Mouse (Mus musculus) midbrain, embryonic 15.5 days (tissue): ENCODE measurements at regions not wholly inside any gene's neighbourhood (a gene's known extent, or its start where the extent isn't known, plus 50 kb on each side); places are given as distances from the start of the nearest gene placed in this dataset.

Source experiments
- ATAC-seq: fragments of 200-750 bp; cut with Nextera tagmentation; replicated peaks from 2 replicates; pipeline ENCODE4 v1.8.0; 2017; ENCODE audit warnings: moderate TSS enrichment
- H3K27ac ChIP-seq: fragments of 300-500 bp; sonication (generic); 2 replicates; pipeline ENCODE4 v1.5.1; 2015; ENCODE audit warnings: mild to moderate bottlenecking, inconsistent platforms
- H3K27me3 ChIP-seq: fragments of 300-500 bp; sonication (generic); replicated peaks from 2 replicates; pipeline ENCODE4 v1.6.1; 2015; ENCODE audit warnings: inconsistent platforms
- H3K36me3 ChIP-seq: fragments of 300-500 bp; sonication (generic); replicated peaks from 2 replicates; pipeline ENCODE4 v1.6.1; 2015; ENCODE audit warnings: inconsistent platforms
- H3K4me1 ChIP-seq: fragments of 300-500 bp; sonication (generic); 2 replicates; pipeline ENCODE4 v1.6.1; 2015; ENCODE audit warnings: inconsistent platforms
- H3K4me2 ChIP-seq: fragments of 300-500 bp; sonication (generic); 2 replicates; pipeline ENCODE4 v1.6.1; 2015; ENCODE audit warnings: inconsistent platforms, mild to moderate bottlenecking, moderate library complexity
- H3K4me3 ChIP-seq: fragments of 300-500 bp; sonication (generic); 2 replicates; pipeline ENCODE4 v1.5.1; 2015; ENCODE audit warnings: mild to moderate bottlenecking, inconsistent platforms
- H3K9ac ChIP-seq: fragments of 300-500 bp; sonication (generic); 2 replicates; pipeline ENCODE4 v1.6.1; 2015; ENCODE audit warnings: mild to moderate bottlenecking, inconsistent platforms
- H3K9me3 ChIP-seq: fragments of 300-500 bp; sonication (generic); 2 replicates; pipeline ENCODE4 v1.6.1; 2016; ENCODE audit warnings: inconsistent platforms
- WGBS: fragments of 180-500 bp; shearing (Covaris S2); methylation state at CpG from one replicate; pipeline ENCODE4 v1.1.7; 2015; ENCODE audit warnings: mixed read lengths; 5-methylcytosine and 5-hydroxymethylcytosine counted together

DNA sequence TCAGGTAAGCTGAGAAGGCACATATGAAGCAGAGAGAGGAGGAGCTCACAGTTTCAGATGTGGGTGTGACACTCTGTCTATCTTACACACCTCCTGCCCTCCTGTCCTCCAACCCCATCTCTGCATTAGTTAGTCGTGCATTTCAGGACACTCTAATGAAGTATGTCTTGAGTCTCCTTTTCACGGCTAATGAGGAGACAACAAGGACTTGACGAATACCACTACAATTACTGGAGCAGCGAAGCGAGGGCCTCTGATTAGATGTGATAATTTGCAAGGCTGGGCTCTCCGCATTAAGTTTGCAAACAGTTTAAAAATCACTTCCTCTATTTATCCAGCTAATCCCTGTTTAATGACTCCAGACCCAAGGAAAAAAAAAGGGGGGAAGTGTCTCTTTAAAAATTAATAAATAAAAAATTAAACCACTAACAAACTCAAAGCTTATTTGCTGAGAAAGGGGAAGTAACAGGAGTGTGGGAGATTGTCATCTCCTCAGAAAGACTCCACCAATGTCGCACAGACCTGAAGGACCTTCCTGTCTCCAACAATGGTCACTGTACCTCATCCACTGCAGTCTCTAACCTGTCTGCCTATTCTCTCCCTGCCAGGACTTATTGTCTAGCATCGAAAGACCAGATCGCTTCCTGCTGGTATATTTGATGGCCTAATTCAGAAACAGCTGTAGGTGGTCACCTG is 157.5 kb upstream of the Zmiz1 start:
- Histone ChIP-seq H3K9me3 (no peaks in the 10 kb centered on the region), H3K4me2 (peak overlapping the region; percentile 14; the same call in 1 of the 2 replicates), H3K27me3 (no peaks in the 10 kb centered on the region), H3K4me1 (peaks cover 23% of the 10 kb centered on the region), H3K27ac (0 out of 2 replicates have a peak overlapping the region, but pooled peaks have one; percentile 21), H3K4me3 (0 out of 2 replicates have a peak overlapping the region, but pooled peaks have one; percentile 6), H3K36me3 (no peaks in the 10 kb centered on the region), H3K9ac (no peak overlapping the region)
- 30% methylated on average over 9 of the region's 9 CpGs for WGBS
- no peak for ATAC-seq

- no peak overlapping the region for H3K4me3 ChIP-seq
- no peak overlapping the region for H3K9ac ChIP-seq
- 7% methylated on average over 9 of the region's 9 CpGs for WGBS
- H3K4me1 ChIP-seq, result peaks cover 23% of the 10 kb centered on the region
- H3K36me3 ChIP-seq, result no peaks in the 10 kb centered on the region
- peak; percentile 38; the same call in 1 of the 2 replicates for ATAC-seq
- peak overlapping the region; percentile 29 for H3K27ac ChIP-seq
- no peaks in the 10 kb centered on the region for H3K9me3 ChIP-seq
- H3K27me3 ChIP-seq, result no peaks in the 10 kb centered on the region
- H3K4me2 ChIP-seq, result no peak overlapping the region
Observed at GRCm38 (mm10) chr14:25304391-25304851, 154.6 kb upstream of the Zmiz1 start.

DNA sequence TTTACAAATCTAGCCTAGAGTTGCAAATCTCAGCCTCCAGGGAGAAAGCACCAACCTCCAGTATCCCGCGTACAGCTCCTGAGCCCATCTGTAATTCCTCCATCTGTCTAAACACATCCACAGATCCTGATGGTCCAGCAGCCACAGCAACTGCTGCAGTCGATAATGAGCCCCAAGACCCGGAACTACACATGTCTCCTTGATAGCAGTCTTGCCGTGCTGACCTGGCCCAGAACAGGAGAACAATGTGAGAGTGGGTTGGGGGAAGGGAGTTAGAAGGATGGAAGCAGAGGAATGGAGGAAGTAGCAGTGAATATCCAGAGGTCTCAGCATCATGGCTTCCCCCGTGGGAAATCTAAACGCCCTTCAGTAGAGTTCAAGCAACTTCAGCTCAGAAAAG is 152.8 kb upstream of the Zmiz1 start:
- Histone ChIP-seq H3K27ac (no peak overlapping the region), H3K4me2 (no peak overlapping the region), H3K9ac (no peak overlapping the region), H3K36me3 (no peaks in the 10 kb centered on the region), H3K27me3 (no peaks in the 10 kb centered on the region), H3K4me1 (peaks cover 23% of the 10 kb centered on the region), H3K9me3 (no peaks in the 10 kb centered on the region), H3K4me3 (no peak overlapping the region)
- WGBS, result 65% methylated on average over 7 of the region's 7 CpGs
- no peak for ATAC-seq

GRCm38 (mm10) chr14:25306961-25307654 is 151.9 kb upstream of the Zmiz1 start:
- peaks cover 19% of the 10 kb centered on the region for H3K4me1 ChIP-seq
- H3K4me3 ChIP-seq, result no peak overlapping the region
- no peak for ATAC-seq
- H3K4me2 ChIP-seq, result no peak overlapping the region
- 77% methylated on average over 3 of the region's 3 CpGs for WGBS
- no peaks in the 10 kb centered on the region for H3K36me3 ChIP-seq
- H3K27me3 ChIP-seq, result no peaks in the 10 kb centered on the region
- no peaks in the 10 kb centered on the region for H3K9me3 ChIP-seq
- no peak overlapping the region for H3K27ac ChIP-seq
- H3K9ac ChIP-seq, result no peak overlapping the region

GRCm38 (mm10) chr14:25308051-25308450 is 150.9 kb upstream of the Zmiz1 start:
- 73% methylated on average over 3 of the region's 3 CpGs for WGBS
- Histone ChIP-seq H3K27ac (no peak overlapping the region), H3K4me2 (no peak overlapping the region), H3K36me3 (no peaks in the 10 kb centered on the region), H3K9me3 (no peaks in the 10 kb centered on the region), H3K9ac (no peak overlapping the region), H3K4me1 (peaks cover 22% of the 10 kb centered on the region), H3K27me3 (no peaks in the 10 kb centered on the region), H3K4me3 (no peak overlapping the region)
- no peak for ATAC-seq

GRCm38 (mm10) chr14:25310671-25311151 is 148.3 kb upstream of the Zmiz1 start:
- no peak overlapping the region for H3K4me2 ChIP-seq
- H3K4me1 ChIP-seq, result peaks cover 6% of the 10 kb centered on the region
- H3K9me3 ChIP-seq, result no peaks in the 10 kb centered on the region
- no peak overlapping the region for H3K27ac ChIP-seq
- H3K27me3 ChIP-seq, result no peaks in the 10 kb centered on the region
- H3K36me3 ChIP-seq, result no peaks in the 10 kb centered on the region
- 59% methylated on average over 4 of the region's 4 CpGs for WGBS
- no peak for ATAC-seq
- no peak overlapping the region for H3K9ac ChIP-seq
- H3K4me3 ChIP-seq, result no peak overlapping the region

DNA sequence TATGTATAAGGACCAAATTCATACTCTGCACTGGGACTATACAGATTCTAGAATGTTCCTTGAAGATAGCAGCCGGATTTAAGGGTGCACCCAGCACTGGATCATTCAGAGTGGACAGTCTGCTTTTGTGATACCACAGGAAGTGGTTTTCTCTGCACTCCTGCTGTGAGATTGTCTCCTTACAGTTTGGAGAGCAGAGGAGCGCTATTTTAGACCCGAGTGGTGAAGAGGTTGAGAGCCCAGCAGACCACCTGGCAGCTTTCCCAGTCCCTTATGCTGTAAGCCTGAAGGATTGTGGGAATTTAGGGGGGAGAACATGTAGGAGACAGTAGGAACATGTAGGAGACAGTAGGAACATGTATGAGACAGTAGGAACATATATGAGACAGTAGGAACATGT is 147.5 kb upstream of the Zmiz1 start:
- ATAC-seq, result no peak
- Histone ChIP-seq H3K4me1 (peaks cover 6% of the 10 kb centered on the region), H3K4me2 (no peak overlapping the region), H3K9ac (no peak overlapping the region), H3K27me3 (no peaks in the 10 kb centered on the region), H3K9me3 (no peaks in the 10 kb centered on the region), H3K4me3 (no peak overlapping the region), H3K36me3 (no peaks in the 10 kb centered on the region), H3K27ac (no peak overlapping the region; the same call in 1 of the 2 replicates)
- WGBS, result 58% methylated on average over 3 of the region's 3 CpGs

DNA sequence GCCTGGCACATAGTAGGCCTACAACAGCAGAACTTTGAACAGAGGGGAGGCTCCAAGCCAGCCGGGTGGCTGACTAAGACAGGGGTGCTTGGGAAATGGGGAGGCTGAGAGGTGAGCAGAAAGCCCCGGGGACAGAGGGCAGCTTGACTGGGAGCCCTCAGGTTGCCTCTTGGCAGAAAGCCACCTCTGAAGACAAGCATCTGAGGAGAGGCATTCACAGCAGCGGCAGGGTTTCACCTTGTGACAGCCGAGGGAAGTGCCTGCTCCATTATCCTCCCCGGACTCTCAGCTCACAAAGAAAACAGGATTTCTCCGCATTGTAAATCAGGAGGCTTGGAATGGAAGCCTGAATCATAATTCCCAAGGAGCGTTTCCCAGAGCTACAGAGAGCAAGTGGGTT is 146.8 kb upstream of the Zmiz1 start:
- Histone ChIP-seq H3K4me1 (peaks cover 6% of the 10 kb centered on the region), H3K27ac (peak overlapping the region; percentile 31), H3K4me2 (no peak overlapping the region), H3K9ac (no peak overlapping the region), H3K27me3 (no peaks in the 10 kb centered on the region), H3K4me3 (no peak overlapping the region), H3K9me3 (no peaks in the 10 kb centered on the region), H3K36me3 (no peaks in the 10 kb centered on the region)
- no peak for ATAC-seq
- WGBS, result 7% methylated on average over 7 of the region's 7 CpGs

DNA sequence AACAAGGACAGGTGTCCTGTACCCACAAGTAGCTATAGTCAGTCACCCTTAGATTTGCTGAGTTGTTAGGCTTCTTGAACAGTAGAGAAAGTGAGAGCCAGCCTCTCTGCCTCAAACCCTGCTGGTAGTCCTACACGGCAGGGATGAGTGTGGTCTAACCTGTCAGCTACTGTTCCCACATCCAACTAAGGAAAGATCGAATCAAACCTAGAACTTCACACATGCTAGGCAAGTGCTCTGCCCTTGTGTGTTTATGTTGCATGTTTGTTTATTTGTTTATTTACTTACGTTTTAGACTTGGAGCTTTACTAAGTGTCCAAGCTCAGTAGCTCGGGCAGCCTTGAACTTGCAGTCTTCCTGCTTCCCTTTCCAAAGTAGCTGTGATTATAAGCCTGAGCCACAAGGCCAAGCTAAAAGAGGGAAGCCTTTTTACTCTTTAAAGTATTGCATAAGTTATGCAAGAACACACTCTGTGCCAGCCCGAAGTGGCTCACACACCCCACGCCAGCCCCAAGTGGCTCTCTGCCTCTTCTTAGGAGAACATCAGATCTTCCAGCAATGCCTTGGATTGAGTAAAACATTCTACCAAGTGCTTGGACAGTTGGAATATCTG is 146.1 kb upstream of the Zmiz1 start:
- Histone ChIP-seq H3K4me2 (no peak overlapping the region), H3K4me1 (peaks cover 12% of the 10 kb centered on the region), H3K9ac (no peak overlapping the region), H3K9me3 (no peaks in the 10 kb centered on the region), H3K27ac (peak overlapping the region; percentile 31; the same call in 1 of the 2 replicates), H3K36me3 (no peaks in the 10 kb centered on the region), H3K27me3 (no peaks in the 10 kb centered on the region), H3K4me3 (no peak overlapping the region)
- ATAC-seq, result no peak
- WGBS, result 88% methylated on average over 6 of the region's 6 CpGs

DNA sequence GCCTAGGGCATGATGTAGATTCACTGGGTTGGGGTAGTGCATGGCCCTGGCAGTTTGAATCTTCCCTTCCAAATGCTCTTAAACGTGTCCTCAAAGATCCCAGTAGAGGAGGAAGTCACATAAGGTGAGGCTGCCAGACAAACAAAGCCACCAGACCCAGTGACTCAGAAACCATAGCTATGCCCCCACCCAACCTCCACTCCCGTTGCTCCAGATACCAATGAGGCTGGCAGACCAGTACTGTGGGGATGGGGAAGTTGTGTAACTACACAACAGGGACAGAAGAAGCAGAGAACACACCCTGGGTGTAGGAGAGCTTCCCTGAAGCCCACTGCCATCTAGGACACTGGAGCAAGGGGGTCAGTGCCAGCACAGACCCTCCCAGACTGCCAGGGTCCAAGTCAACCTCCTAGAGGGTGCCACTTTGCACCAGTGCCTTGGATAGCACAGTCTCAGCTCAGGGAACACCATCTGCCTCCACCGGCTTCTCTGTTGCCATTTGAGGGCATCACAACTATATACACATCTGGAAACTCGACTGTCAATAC is 145.2 kb upstream of the Zmiz1 start:
- H3K4me2 ChIP-seq, result no peak overlapping the region
- WGBS, result 76% methylated on average over 4 of the region's 4 CpGs
- H3K4me1 ChIP-seq, result peaks cover 21% of the 10 kb centered on the region
- no peak overlapping the region for H3K27ac ChIP-seq
- H3K9ac ChIP-seq, result no peak overlapping the region
- ATAC-seq, result no peak
- no peak overlapping the region for H3K4me3 ChIP-seq
- H3K36me3 ChIP-seq, result no peaks in the 10 kb centered on the region
- no peaks in the 10 kb centered on the region for H3K9me3 ChIP-seq
- no peaks in the 10 kb centered on the region for H3K27me3 ChIP-seq

DNA sequence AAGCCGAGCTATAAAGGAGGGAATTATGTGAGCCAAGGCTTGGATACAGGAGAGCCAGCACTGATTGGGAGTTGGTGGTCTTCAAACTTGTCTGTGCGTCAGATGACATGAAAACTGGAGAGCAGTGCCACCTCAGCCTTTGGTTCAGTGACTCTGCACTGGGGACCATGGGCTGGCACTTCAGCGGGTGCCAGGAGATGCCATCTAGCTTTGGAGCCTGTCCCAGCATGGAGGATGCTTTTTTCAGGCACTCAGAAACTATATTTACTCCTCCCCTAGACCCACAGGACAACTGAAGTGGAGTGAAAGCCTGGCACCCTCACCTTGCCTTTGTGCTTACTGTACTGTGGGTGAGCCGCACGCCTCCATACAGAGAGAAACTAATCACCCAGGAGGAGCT is 142.5 kb upstream of the Zmiz1 start:
- Histone ChIP-seq H3K9me3 (no peaks in the 10 kb centered on the region), H3K9ac (no peak overlapping the region), H3K27me3 (no peaks in the 10 kb centered on the region), H3K4me1 (peaks cover 31% of the 10 kb centered on the region), H3K27ac (peak overlapping the region; percentile 90; the same call in 1 of the 2 replicates), H3K36me3 (no peaks in the 10 kb centered on the region), H3K4me2 (no peak overlapping the region), H3K4me3 (no peak overlapping the region)
- ATAC-seq, result no peak
- WGBS, result 90% methylated on average over 5 of the region's 5 CpGs
